Mouse (Mus musculus): ENCODE data around the gene Mospd3. TPM values are rescaled to one million over a fixed set of nuclear protein-coding genes. Genes with fewer than 3 reads are reported as not detected.
A peak's percentile ranks its signal among the peaks of the same experiment; 100 is the strongest.
"Not testable (repeated sequence)": the region's sequence is repeated elsewhere in the genome, so short reads cannot be mapped to it uniquely, and the experiment has no call there.

Gene Mospd3
- polyA plus RNA-seq, 1 experiment from 2014 or later, result 43.5 TPM

GRCm38 (mm10) chr5:137628498-137629305, 27.8 kb upstream of the Mospd3 start, which contains the start of the genes Fbxo24, Lrch4 and Gm20605:
Fbxo24 (minus strand) TSS chr5:137629002.
Lrch4 (plus strand) TSS chr5:137629121.
Gm20605 (plus strand) TSS chr5:137629175.
- under 1% methylated on average over 45 of the region's 46 CpGs for WGBS

GRCm38 (mm10) chr5:137627991-137628390, 27.1 kb upstream of the Mospd3 start:
- no peak for ATAC-seq
- peak overlapping the region; percentile 94 for H3K27ac ChIP-seq (ENCODE audit: low read length)
- H3K9me3 ChIP-seq (ENCODE audit: control insufficient read depth, low read length), result no peaks in the 10 kb centered on the region
- no peaks in the 10 kb centered on the region for H3K36me3 ChIP-seq (ENCODE audit: control insufficient read depth, insufficient read depth)
- peaks cover 26% of the 10 kb centered on the region for H3K4me1 ChIP-seq (replicated peaks; ENCODE audit: control insufficient read depth, insufficient read depth, low read length)
- no peaks in the 10 kb centered on the region for H3K27me3 ChIP-seq (replicated peaks; ENCODE audit: control insufficient read depth, insufficient read depth, low read length)
- H3K4me2 ChIP-seq (ENCODE audit: low read length), result peak overlapping the region; percentile 84
- peak overlapping the region; percentile 79 for H3K9ac ChIP-seq (replicated peaks; ENCODE audit: low read depth, low read length)
- peak overlapping the region; percentile 77 for H3K4me3 ChIP-seq (replicated peaks; ENCODE audit: low read length)
- 1% methylated on average over 9 of the region's 9 CpGs for WGBS

More at GRCm38 (mm10) chr5:137628498-137629305, 27.8 kb upstream of the Mospd3 start, which contains the start of the genes Fbxo24, Lrch4 and Gm20605:
- Histone ChIP-seq H3K27ac (ENCODE audit: low read length) (peak within 1 kb of the TSS; percentile 94), H3K27me3 (replicated peaks; ENCODE audit: control insufficient read depth, insufficient read depth, low read length) (no peaks in the 10 kb centered on the region), H3K4me2 (ENCODE audit: low read length) (peak within 1 kb of the TSS; percentile 94), H3K4me3 (replicated peaks; ENCODE audit: low read length) (peak within 1 kb of the TSS; percentile 98), H3K4me1 (replicated peaks; ENCODE audit: control insufficient read depth, insufficient read depth, low read length) (peaks cover 26% of the 10 kb centered on the region), H3K9ac (replicated peaks; ENCODE audit: low read depth, low read length) (peak within 1 kb of the TSS; percentile 85), H3K9me3 (ENCODE audit: control insufficient read depth, low read length) (no peaks in the 10 kb centered on the region), H3K36me3 (ENCODE audit: control insufficient read depth, insufficient read depth) (no peaks in the 10 kb centered on the region)
- peak; percentile 98 for ATAC-seq

GRCm38 (mm10) chr5:137623937-137624530, 23.2 kb upstream of the Mospd3 start:
- Histone ChIP-seq H3K4me1 (replicated peaks; ENCODE audit: control insufficient read depth, insufficient read depth, low read length) (peaks cover 5% of the 10 kb centered on the region), H3K9ac (replicated peaks; ENCODE audit: low read depth, low read length) (no peak overlapping the region), H3K36me3 (ENCODE audit: control insufficient read depth, insufficient read depth) (no peaks in the 10 kb centered on the region), H3K4me3 (replicated peaks; ENCODE audit: low read length) (no peak overlapping the region), H3K27ac (ENCODE audit: low read length) (no peak overlapping the region), H3K27me3 (replicated peaks; ENCODE audit: control insufficient read depth, insufficient read depth, low read length) (no peaks in the 10 kb centered on the region), H3K4me2 (ENCODE audit: low read length) (no peak overlapping the region), H3K9me3 (ENCODE audit: control insufficient read depth, low read length) (no peaks in the 10 kb centered on the region)
- no peak for ATAC-seq
- WGBS, result 86% methylated on average over 11 of the region's 11 CpGs

GRCm38 (mm10) chr5:137615347-137615746, 14.5 kb upstream of the Mospd3 start:
- Histone ChIP-seq H3K9ac (replicated peaks; ENCODE audit: low read depth, low read length) (no peak overlapping the region), H3K4me3 (replicated peaks; ENCODE audit: low read length) (no peak overlapping the region), H3K27me3 (replicated peaks; ENCODE audit: control insufficient read depth, insufficient read depth, low read length) (no peaks in the 10 kb centered on the region), H3K9me3 (ENCODE audit: control insufficient read depth, low read length) (no peaks in the 10 kb centered on the region), H3K27ac (ENCODE audit: low read length) (no peak overlapping the region), H3K4me1 (replicated peaks; ENCODE audit: control insufficient read depth, insufficient read depth, low read length) (no peaks in the 10 kb centered on the region), H3K4me2 (ENCODE audit: low read length) (no peak overlapping the region), H3K36me3 (ENCODE audit: control insufficient read depth, insufficient read depth) (no peaks in the 10 kb centered on the region)
- 92% methylated on average over 7 of the region's 7 CpGs for WGBS
- ATAC-seq, result no peak

- not testable (repeated sequence) for H3K27me3 ChIP-seq (replicated peaks; ENCODE audit: control insufficient read depth, insufficient read depth, low read length)
Measured at GRCm38 (mm10) chr5:137614921-137615320, 14.1 kb upstream of the Mospd3 start.

GRCm38 (mm10) chr5:137613550-137613949, 12.7 kb upstream of the Mospd3 start, which contains the start of gene Pcolce:
Pcolce (minus strand) TSS chr5:137613784.
- Histone ChIP-seq H3K4me2 (ENCODE audit: low read length) (no peak within 1 kb of the TSS), H3K4me3 (replicated peaks; ENCODE audit: low read length) (no peak within 1 kb of the TSS), H3K9ac (replicated peaks; ENCODE audit: low read depth, low read length) (no peak within 1 kb of the TSS), H3K9me3 (ENCODE audit: control insufficient read depth, low read length) (no peaks in the 10 kb centered on the region), H3K27me3 (replicated peaks; ENCODE audit: control insufficient read depth, insufficient read depth, low read length) (no peaks in the 10 kb centered on the region), H3K36me3 (ENCODE audit: control insufficient read depth, insufficient read depth) (no peaks in the 10 kb centered on the region), H3K27ac (ENCODE audit: low read length) (no peak within 1 kb of the TSS), H3K4me1 (replicated peaks; ENCODE audit: control insufficient read depth, insufficient read depth, low read length) (no peaks in the 10 kb centered on the region)
- no peak for ATAC-seq
- 71% methylated on average over 11 of the region's 11 CpGs for WGBS

More at GRCm38 (mm10) chr5:137614921-137615320, 14.1 kb upstream of the Mospd3 start:
- not testable (repeated sequence) for H3K9me3 ChIP-seq (ENCODE audit: control insufficient read depth, low read length); H3K27ac ChIP-seq (ENCODE audit: low read length); H3K36me3 ChIP-seq (ENCODE audit: control insufficient read depth, insufficient read depth); ATAC-seq; H3K4me3 ChIP-seq (replicated peaks; ENCODE audit: low read length); H3K4me2 ChIP-seq (ENCODE audit: low read length); H3K9ac ChIP-seq (replicated peaks; ENCODE audit: low read depth, low read length); H3K4me1 ChIP-seq (replicated peaks; ENCODE audit: control insufficient read depth, insufficient read depth, low read length)
- 92% methylated on average over 2 of the region's 2 CpGs for WGBS

- Histone ChIP-seq H3K9me3 (ENCODE audit: control insufficient read depth, low read length) (no peaks in the 10 kb centered on the region), H3K4me3 (replicated peaks; ENCODE audit: low read length) (no peak overlapping the region), H3K27ac (ENCODE audit: low read length) (no peak overlapping the region), H3K4me1 (replicated peaks; ENCODE audit: control insufficient read depth, insufficient read depth, low read length) (no peaks in the 10 kb centered on the region), H3K27me3 (replicated peaks; ENCODE audit: control insufficient read depth, insufficient read depth, low read length) (no peaks in the 10 kb centered on the region), H3K36me3 (ENCODE audit: control insufficient read depth, insufficient read depth) (no peaks in the 10 kb centered on the region), H3K9ac (replicated peaks; ENCODE audit: low read depth, low read length) (no peak overlapping the region), H3K4me2 (ENCODE audit: low read length) (no peak overlapping the region)
- WGBS, result 75% methylated on average over 5 of the region's 5 CpGs
- no peak for ATAC-seq
Measured at GRCm38 (mm10) chr5:137613076-137613475, 12.2 kb upstream of the Mospd3 start.

- H3K27ac ChIP-seq (ENCODE audit: low read length), result no peak overlapping the region
Measured at GRCm38 (mm10) chr5:137611245-137611602, 10.4 kb upstream of the Mospd3 start.

GRCm38 (mm10) chr5:137610548-137611244, 9.8 kb upstream of the Mospd3 start:
- no peak for ATAC-seq
- Histone ChIP-seq H3K9ac (replicated peaks; ENCODE audit: low read depth, low read length) (no peak overlapping the region), H3K9me3 (ENCODE audit: control insufficient read depth, low read length) (no peaks in the 10 kb centered on the region), H3K4me2 (ENCODE audit: low read length) (no peak overlapping the region), H3K4me3 (replicated peaks; ENCODE audit: low read length) (no peak overlapping the region), H3K27ac (ENCODE audit: low read length) (no peak overlapping the region), H3K4me1 (replicated peaks; ENCODE audit: control insufficient read depth, insufficient read depth, low read length) (0 out of 2 replicates have a peak, but pooled peaks cover 2% of the 10 kb centered on the region), H3K36me3 (ENCODE audit: control insufficient read depth, insufficient read depth) (no peaks in the 10 kb centered on the region), H3K27me3 (replicated peaks; ENCODE audit: control insufficient read depth, insufficient read depth, low read length) (no peaks in the 10 kb centered on the region; the same call in 1 of the 2 replicates)
- WGBS, result 24% methylated on average over 11 of the region's 12 CpGs

More at GRCm38 (mm10) chr5:137611245-137611602, 10.4 kb upstream of the Mospd3 start:
- no peaks in the 10 kb centered on the region for H3K9me3 ChIP-seq (ENCODE audit: control insufficient read depth, low read length)
- WGBS, result 33% methylated on average over 6 of the region's 6 CpGs
- no peak overlapping the region for H3K4me2 ChIP-seq (ENCODE audit: low read length)
- no peaks in the 10 kb centered on the region for H3K36me3 ChIP-seq (ENCODE audit: control insufficient read depth, insufficient read depth)
- ATAC-seq, result no peak
- no peak overlapping the region for H3K9ac ChIP-seq (replicated peaks; ENCODE audit: low read depth, low read length)
- no peaks in the 10 kb centered on the region; the same call in 1 of the 2 replicates for H3K27me3 ChIP-seq (replicated peaks; ENCODE audit: control insufficient read depth, insufficient read depth, low read length)
- 0 out of 2 replicates have a peak, but pooled peaks cover 2% of the 10 kb centered on the region for H3K4me1 ChIP-seq (replicated peaks; ENCODE audit: control insufficient read depth, insufficient read depth, low read length)
- H3K4me3 ChIP-seq (replicated peaks; ENCODE audit: low read length), result no peak overlapping the region

All from forebrain, embryonic 16.5 days (tissue).